Mouse (Mus musculus) small intestine, adult 2 months (tissue): ENCODE measurements around the gene Cgnl1. TPM values are rescaled to one million over a fixed set of nuclear protein-coding genes. Genes with fewer than 3 reads are reported as not detected.

Experiments used
- H3K27ac ChIP-seq: fragments of 200-500 bp; 2 replicates; pipeline ENCODE4 v1.5.1; 2012; ENCODE audit warnings: low read depth, low read length, control low read depth, inconsistent platforms; ENCODE audit not compliant: insufficient read depth
- H3K27me3 ChIP-seq: fragments of 200-500 bp; 2 replicates; pipeline ENCODE4 v1.6.1; 2012; ENCODE audit warnings: mild to moderate bottlenecking, moderate library complexity, low read length, inconsistent platforms; ENCODE audit not compliant: control insufficient read depth, insufficient read depth
- H3K36me3 ChIP-seq: fragments of 200-500 bp; 2 replicates; pipeline ENCODE4 v1.6.1; 2012; ENCODE audit warnings: mild to moderate bottlenecking, low read length, control low read depth, inconsistent platforms; ENCODE audit not compliant: control insufficient read depth, insufficient read depth
- H3K4me1 ChIP-seq: fragments of 200-500 bp; 2 replicates; pipeline ENCODE4 v1.6.1; 2012; ENCODE audit warnings: low read length, inconsistent platforms, mixed read lengths; ENCODE audit not compliant: control insufficient read depth, insufficient read depth, insufficient read length
- H3K4me3 ChIP-seq: fragments of 200-500 bp; 2 replicates; pipeline ENCODE4 v1.5.1; 2012; ENCODE audit warnings: low read depth, mild to moderate bottlenecking, control low read depth, inconsistent platforms, low read length, moderate library complexity
- CTCF ChIP-seq: fragments of 200-500 bp; IDR thresholded peaks from 2 replicates; pipeline ENCODE4 v1.5.1; 2012; ENCODE audit warnings: low read depth, mild to moderate bottlenecking, control low read depth, inconsistent platforms, low read length, moderate library complexity, mixed read lengths; ENCODE audit not compliant: insufficient replicate concordance, insufficient read length; ENCODE audit errors: extremely low read depth
- POLR2A ChIP-seq: fragments of 200-500 bp; IDR thresholded peaks from 2 replicates; pipeline ENCODE4 v1.6.1; 2012; ENCODE audit warnings: low read depth, mild to moderate bottlenecking, control low read depth, inconsistent platforms, low read length, moderate library complexity
- WGBS: fragments of 180-500 bp; shearing (Covaris S2); methylation state at CpG from one replicate; pipeline ENCODE4 v1.1.7; 2018; 5-methylcytosine and 5-hydroxymethylcytosine counted together
- polyA plus RNA-seq: library from polyadenylated mRNA; depleted of rRNA; stranded (reverse); fragments of >200 nt; gene quantifications from 2 replicates; pipeline ENCODE4 v1.2.3, GENCODE M21; 2012

The Cgnl1 gene
- polyA plus RNA-seq, 1 experiment: 1.0 TPM

DNA sequence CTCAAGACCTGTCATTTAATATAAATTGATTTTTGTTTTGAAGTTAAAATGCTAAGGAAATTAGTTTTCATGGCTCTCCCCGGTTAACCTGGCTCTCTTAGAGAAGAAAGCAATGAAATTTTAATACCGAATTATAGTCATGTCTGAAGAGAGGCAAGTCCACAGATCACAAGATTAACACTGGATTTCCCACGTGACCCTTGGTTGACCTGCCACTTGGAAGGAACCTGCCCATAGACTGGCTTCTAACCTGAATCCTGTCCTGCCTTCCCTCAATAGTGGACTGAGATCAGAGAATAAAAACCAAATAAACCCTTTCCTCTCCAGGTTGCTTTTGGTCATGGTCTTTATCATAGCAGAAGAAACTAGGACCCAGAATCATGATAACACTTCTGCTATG lies 73.3 kb downstream of the Cgnl1 start:
- Histone ChIP-seq H3K36me3 (no peaks in the 10 kb centered on the region), H3K27me3 (no peaks in the 10 kb centered on the region), H3K27ac (no peak overlapping the region), H3K4me1 (no peaks in the 10 kb centered on the region; the same call in 1 of the 2 replicates), H3K4me3 (no peak overlapping the region)
- TF ChIP-seq CTCF (no peak), POLR2A (no peak)
- WGBS: 93% methylated on average over 3 of the region's 3 CpGs

DNA sequence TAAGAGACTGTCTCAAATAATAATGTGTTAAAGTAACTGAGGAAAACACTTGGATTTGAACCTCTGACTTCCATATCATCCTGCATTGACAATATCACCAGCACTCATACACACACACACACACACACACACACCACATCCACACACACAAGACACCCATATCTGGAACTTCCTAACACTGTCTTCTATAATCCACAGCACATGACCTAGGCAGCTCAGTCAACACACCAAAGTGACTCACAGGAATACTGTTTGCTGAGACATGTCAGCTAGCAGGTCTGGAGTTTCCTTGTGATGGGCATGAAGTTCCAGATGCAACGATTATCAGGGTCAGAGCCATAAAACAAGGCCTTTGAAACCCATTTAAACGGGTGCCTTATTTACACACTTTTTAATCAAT lies 74.2 kb downstream of the Cgnl1 start:
- no peak for TF ChIP-seq POLR2A
- TF ChIP-seq CTCF: no peak
- no peak overlapping the region for H3K4me3 ChIP-seq
- WGBS: 28% methylated on average over 2 of the region's 2 CpGs
- no peaks in the 10 kb centered on the region for H3K36me3 ChIP-seq
- no peaks in the 10 kb centered on the region; the same call in 1 of the 2 replicates for H3K4me1 ChIP-seq
- no peaks in the 10 kb centered on the region for H3K27me3 ChIP-seq
- no peak overlapping the region for H3K27ac ChIP-seq

DNA sequence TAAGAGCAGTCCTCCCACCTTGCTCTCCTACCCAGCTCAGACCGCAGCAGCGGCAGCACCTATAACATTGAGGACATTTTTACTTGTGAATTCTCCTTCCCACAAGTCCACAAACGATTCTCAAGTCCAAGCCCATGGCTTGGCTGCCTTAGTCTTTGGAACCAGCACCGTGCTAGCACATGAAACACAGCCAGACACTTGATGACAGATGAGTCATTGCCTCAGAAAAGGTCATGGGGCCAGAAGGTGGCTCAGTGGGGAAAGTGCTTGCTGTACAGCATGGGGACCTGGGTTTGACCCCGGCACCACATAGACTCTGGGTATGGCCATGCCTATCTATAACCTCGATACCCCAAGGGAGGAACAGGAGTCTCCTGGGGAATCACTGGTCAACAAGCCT lies 74.6 kb downstream of the Cgnl1 start:
- no peak for TF ChIP-seq CTCF
- no peak for TF ChIP-seq POLR2A
- no peaks in the 10 kb centered on the region for H3K27me3 ChIP-seq
- H3K4me1 ChIP-seq: no peaks in the 10 kb centered on the region; the same call in 1 of the 2 replicates
- no peaks in the 10 kb centered on the region for H3K36me3 ChIP-seq
- H3K27ac ChIP-seq: no peak overlapping the region
- no peak overlapping the region for H3K4me3 ChIP-seq
- WGBS: 69% methylated on average over 6 of the region's 6 CpGs

DNA sequence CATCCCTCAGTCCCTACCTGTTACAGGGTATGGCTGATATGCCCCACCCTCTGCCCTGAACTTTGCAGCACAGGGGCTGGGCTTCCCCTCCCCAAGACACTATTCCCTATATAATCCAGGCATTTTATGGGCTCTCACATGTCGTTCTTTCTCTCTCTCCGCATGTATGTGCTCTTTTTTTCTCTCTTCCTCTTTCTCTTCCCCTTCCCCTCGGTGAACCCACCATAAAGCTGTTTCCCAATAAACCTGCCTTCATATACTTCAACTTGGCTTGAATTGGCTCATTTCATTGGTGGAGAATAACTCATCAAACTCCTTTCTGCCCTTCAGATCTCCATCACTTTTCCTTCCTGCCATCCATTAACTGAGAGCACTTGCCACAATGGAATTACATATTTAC lies 76.3 kb downstream of the Cgnl1 start:
- Histone ChIP-seq H3K4me1 (no peaks in the 10 kb centered on the region; the same call in 1 of the 2 replicates), H3K27me3 (no peaks in the 10 kb centered on the region), H3K4me3 (no peak overlapping the region), H3K36me3 (no peaks in the 10 kb centered on the region), H3K27ac (no peak overlapping the region)
- TF ChIP-seq POLR2A (no peak), CTCF (no peak)
- WGBS: 75% methylated on average over 3 of the region's 3 CpGs

DNA sequence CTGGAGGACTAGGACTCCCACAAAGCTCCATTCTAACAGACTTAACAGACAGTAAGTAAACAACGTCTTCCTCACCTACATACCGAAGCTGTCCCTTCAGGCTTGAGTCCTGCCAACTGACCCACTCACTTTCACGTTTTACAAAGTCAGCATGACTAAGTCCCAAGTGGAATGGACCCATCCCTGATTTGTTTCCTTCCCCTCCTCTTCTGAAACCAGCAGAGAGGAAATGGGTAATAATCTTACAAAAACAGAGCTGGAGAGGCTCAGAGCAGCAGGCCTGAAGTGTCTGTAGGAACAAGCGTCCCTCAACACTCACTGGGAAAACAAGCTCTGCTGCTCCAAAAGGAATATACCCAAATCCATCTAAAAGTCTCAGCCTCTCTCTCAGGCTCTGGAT lies 77.2 kb downstream of the Cgnl1 start:
- WGBS: 66% methylated on average over 4 of the region's 4 CpGs
- TF ChIP-seq CTCF (no peak), POLR2A (no peak)
- no peaks in the 10 kb centered on the region for H3K27me3 ChIP-seq
- H3K4me1 ChIP-seq: peaks cover 4% of the 10 kb centered on the region; the same call in 1 of the 2 replicates
- no peak overlapping the region for H3K27ac ChIP-seq
- no peaks in the 10 kb centered on the region for H3K36me3 ChIP-seq
- H3K4me3 ChIP-seq: no peak overlapping the region

DNA sequence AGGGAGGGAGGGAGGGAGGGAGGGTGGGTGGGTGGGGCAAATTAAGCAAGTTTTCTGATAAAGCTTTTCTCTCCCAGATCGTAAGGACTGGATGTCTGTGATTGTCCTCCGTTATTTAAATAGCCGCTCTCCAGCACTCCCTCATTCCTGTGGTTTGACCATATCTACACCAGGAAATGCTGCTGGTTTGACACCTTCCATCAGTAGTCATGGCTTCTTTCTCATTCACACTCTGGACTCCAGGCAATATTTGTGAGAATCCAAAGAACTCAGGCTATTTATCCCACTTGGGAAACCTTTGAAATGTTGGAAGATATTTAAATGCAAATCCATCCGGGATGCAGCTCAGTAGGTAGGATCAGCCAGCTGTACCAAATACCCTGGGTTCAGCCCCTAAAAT lies 77.6 kb downstream of the Cgnl1 start:
- peaks cover 4% of the 10 kb centered on the region; the same call in 1 of the 2 replicates for H3K4me1 ChIP-seq
- 54% methylated on average over 4 of the region's 4 CpGs for WGBS

DNA sequence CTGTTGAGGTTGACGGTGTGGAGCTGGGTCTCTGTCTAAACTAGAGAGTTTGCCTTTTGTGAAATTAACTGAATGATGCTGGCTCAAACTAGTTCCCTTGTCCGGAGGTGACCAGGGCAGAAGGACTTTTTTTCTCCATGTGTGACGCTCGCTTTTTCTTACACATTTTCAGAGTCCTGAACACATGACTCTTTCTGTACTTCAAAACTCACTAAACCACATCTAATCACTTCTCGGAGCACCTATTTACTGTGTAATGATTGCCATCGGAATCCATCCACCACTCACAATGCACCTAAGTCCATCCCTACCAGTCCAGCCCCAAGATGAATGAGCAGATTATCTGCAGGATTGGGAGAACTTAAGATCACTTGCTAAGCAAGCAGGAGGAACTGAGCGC lies 79.2 kb downstream of the Cgnl1 start:
- H3K27ac ChIP-seq: no peak overlapping the region
- 99% methylated on average over 7 of the region's 7 CpGs for WGBS
- H3K4me3 ChIP-seq: no peak overlapping the region
- H3K4me1 ChIP-seq: peaks cover 4% of the 10 kb centered on the region; the same call in 1 of the 2 replicates
- TF ChIP-seq POLR2A (no peak), CTCF (no peak)
- H3K27me3 ChIP-seq: no peaks in the 10 kb centered on the region
- H3K36me3 ChIP-seq: no peaks in the 10 kb centered on the region

More for the DNA sequence above, 77.6 kb downstream of the Cgnl1 start:
- TF ChIP-seq POLR2A (no peak), CTCF (no peak)
- Histone ChIP-seq H3K4me3 (no peak overlapping the region), H3K27ac (no peak overlapping the region), H3K27me3 (no peaks in the 10 kb centered on the region), H3K36me3 (no peaks in the 10 kb centered on the region)

DNA sequence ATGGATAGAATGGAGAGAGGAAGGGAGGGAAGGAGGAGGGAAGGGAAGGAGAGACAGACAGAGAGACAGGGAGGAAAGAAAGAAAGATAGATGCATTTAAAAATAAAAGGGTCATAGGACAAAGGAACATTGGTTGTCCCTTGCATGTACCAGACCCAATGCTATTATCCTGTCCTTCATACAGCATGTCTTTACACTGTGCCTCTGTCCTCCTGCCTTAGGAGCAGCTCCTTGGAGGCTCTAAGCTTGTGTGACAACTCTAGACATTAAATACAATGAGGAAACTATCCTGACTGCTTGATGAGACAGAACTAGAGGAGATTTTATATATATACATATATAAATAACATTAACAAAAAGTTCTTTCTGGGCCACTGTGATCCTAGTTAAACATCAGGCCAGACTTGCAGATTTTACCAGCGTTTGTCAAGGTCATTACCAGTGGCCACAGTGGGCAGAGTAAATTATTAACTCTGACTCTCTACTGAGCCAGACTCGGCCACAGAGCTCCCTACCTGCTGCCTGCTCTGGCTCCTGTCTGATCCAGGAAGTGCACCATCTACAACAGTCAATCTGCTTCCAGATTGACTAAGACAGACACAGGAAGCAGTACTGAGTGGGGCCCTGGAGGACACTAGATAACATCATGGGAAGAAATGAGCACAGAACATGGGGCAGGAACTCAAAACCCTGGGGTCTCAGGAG lies 81.9 kb downstream of the Cgnl1 start:
- Histone ChIP-seq H3K27ac (no peak overlapping the region), H3K36me3 (no peaks in the 10 kb centered on the region), H3K27me3 (no peaks in the 10 kb centered on the region), H3K4me1 (peaks cover 4% of the 10 kb centered on the region; the same call in 1 of the 2 replicates), H3K4me3 (no peak overlapping the region)
- 19% methylated on average over 2 of the region's 2 CpGs for WGBS
- no peak for TF ChIP-seq POLR2A
- no peak for TF ChIP-seq CTCF
